Mouse (Mus musculus): ENCODE measurements around the gene Pcolce. TPM values are rescaled to one million over a fixed set of nuclear protein-coding genes. Genes with fewer than 3 reads are reported as not detected.

Gene Pcolce
- total RNA-seq, 2 experiments from 2014 or later: 57.1 to 66.1 TPM

Other genes starting within 250 kb of the Pcolce start
- gene Zan, start 136.7 kb downstream of the Pcolce start, total RNA-seq (2021): under 1 TPM; 0.02 to 0.03 TPM
- gene Pop7, start 111.3 kb downstream of the Pcolce start, total RNA-seq (2021): 1 to 10 TPM; 8.6 to 9.9 TPM
- gene Gigyf1, start 95.2 kb downstream of the Pcolce start, total RNA-seq (2021): 10 to 100 TPM; 17.4 to 23.4 TPM
- not detected for gene Epo, start 80.5 kb downstream of the Pcolce start, total RNA-seq (2021)
- gene Gnb2, start 80.3 kb downstream of the Pcolce start, total RNA-seq (2021): 100 to 1,000 TPM; 107 to 129 TPM
- gene Actl6b, start 60.3 kb downstream of the Pcolce start, total RNA-seq (2021): not detected
- gene Tfr2, start 43.9 kb downstream of the Pcolce start, total RNA-seq (2021): not detected
- gene Mospd3, start 12.7 kb downstream of the Pcolce start, total RNA-seq (2021): 10 to 100 TPM in 1 of 2 experiments, 1 to 10 TPM in 1; 9.6 to 13.7 TPM
- gene Fbxo24, start 15.2 kb upstream of the Pcolce start, total RNA-seq (2021): not detected
- gene Lrch4, start 15.3 kb upstream of the Pcolce start, total RNA-seq (2021): 10 to 100 TPM; 13.6 to 13.8 TPM
- 1 to 10 TPM; 2.0 to 2.9 TPM for gene Gm20605, start 15.4 kb upstream of the Pcolce start, total RNA-seq (2021)
- gene Sap25, start 27.6 kb upstream of the Pcolce start, total RNA-seq (2021): 1 to 10 TPM; 2.3 to 2.7 TPM
- under 1 TPM; 0.47 to 0.48 TPM for gene Irs3, start 31.9 kb upstream of the Pcolce start, total RNA-seq (2021)
- 1 to 10 TPM; 3.8 to 4.6 TPM for gene Agfg2, start 70.9 kb upstream of the Pcolce start, total RNA-seq (2021)
- under 1 TPM; 0.20 to 0.28 TPM for gene Nyap1, start 127.8 kb upstream of the Pcolce start, total RNA-seq (2021)
- 10 to 100 TPM; 52.2 to 55.6 TPM for gene Tsc22d4, start 131.9 kb upstream of the Pcolce start, total RNA-seq (2021)
- gene Ppp1r35, start 165.1 kb upstream of the Pcolce start, total RNA-seq (2021): 1 to 10 TPM; 5.6 to 7.9 TPM
- 10 to 100 TPM; 20.8 to 25.2 TPM for gene Mepce, start 173.9 kb upstream of the Pcolce start, total RNA-seq (2021)
- gene Zcwpw1, start 174.0 kb upstream of the Pcolce start, total RNA-seq (2021): under 1 TPM in 1 of 2 experiments, not detected in 1; 0.17 TPM
- gene Pilra, start 222.5 kb upstream of the Pcolce start, total RNA-seq (2021): under 1 TPM; 0.10 to 0.59 TPM
- not detected for gene Pilrb1, start 244.3 kb upstream of the Pcolce start, total RNA-seq (2021)